Mouse (Mus musculus) MEL (cell line): ENCODE measurements around the gene Ppp1r8.

ENCODE experiments used
- CTCF ChIP-seq, 3 experiments: IDR thresholded peaks in 2 of 3; conservative IDR thresholded peaks in 1 of 3; 2 replicates each; pipeline ENCODE4 v1.5.1; 2011 to 2012; ENCODE audit warnings: low read length in 3 of 3, low read depth in 2 of 3, mild to moderate bottlenecking in 2 of 3, improper control_type of control experiment in 1 of 3, inconsistent platforms in 1 of 3, mixed read lengths in 1 of 3, moderate library complexity in 1 of 3; ENCODE audit not compliant: control insufficient read depth in 1 of 3, insufficient read depth in 1 of 3, poor library complexity in 1 of 3, severe bottlenecking in 1 of 3
- E2F4 ChIP-seq: IDR thresholded peaks from 2 replicates; pipeline ENCODE4 v1.6.1; 2011; ENCODE audit warnings: low read depth, low read length, improper control_type of control experiment, borderline replicate concordance
- EP300 ChIP-seq, 2 experiments: IDR thresholded peaks; 2 replicates each; pipeline ENCODE4 v1.6.1; 2011; ENCODE audit warnings: improper control_type of control experiment in 2 of 2, low read length in 2 of 2, low read depth in 1 of 2, mild to moderate bottlenecking in 1 of 2
- ETS1 ChIP-seq: IDR thresholded peaks from 2 replicates; pipeline ENCODE4 v1.6.1; 2012; ENCODE audit warnings: low read depth, mild to moderate bottlenecking, inconsistent platforms, low read length, improper control_type of control experiment, moderate library complexity
- GATA1 ChIP-seq: IDR thresholded peaks from 2 replicates; pipeline ENCODE4 v1.6.1; 2011; ENCODE audit warnings: low read depth, low read length, improper control_type of control experiment
- HCFC1 ChIP-seq: IDR thresholded peaks from 2 replicates; pipeline ENCODE4 v1.6.1; 2012; ENCODE audit warnings: low read depth, mild to moderate bottlenecking, inconsistent platforms, low read length, improper control_type of control experiment, moderate library complexity
- KAT2A ChIP-seq: conservative IDR thresholded peaks from 2 replicates; pipeline ENCODE4 v1.6.1; 2012; ENCODE audit warnings: low read depth, low read length, improper control_type of control experiment, inconsistent platforms
- NRF1 ChIP-seq: IDR thresholded peaks from 2 replicates; pipeline ENCODE4 v1.6.1; 2014; ENCODE audit warnings: low read depth, mild to moderate bottlenecking, inconsistent platforms, low read length, improper control_type of control experiment, moderate library complexity; ENCODE audit not compliant: poor library complexity, insufficient read depth, severe bottlenecking
- POLR2A ChIP-seq, 2 experiments: IDR thresholded peaks; 2 replicates each; pipeline ENCODE4 v1.6.1; 2011 to 2012; ENCODE audit warnings: low read length in 2 of 2, mild to moderate bottlenecking in 2 of 2, control low read depth in 1 of 2, improper control_type of control experiment in 1 of 2, low read depth in 1 of 2, moderate library complexity in 1 of 2; ENCODE audit not compliant: control insufficient read depth in 1 of 2, insufficient read depth in 1 of 2, poor library complexity in 1 of 2
- SIN3A ChIP-seq: IDR thresholded peaks from 2 replicates; pipeline ENCODE4 v1.6.1; 2012; ENCODE audit warnings: low read length, improper control_type of control experiment, inconsistent platforms
- TAL1 ChIP-seq: IDR thresholded peaks from 2 replicates; pipeline ENCODE4 v1.6.1; 2012; ENCODE audit warnings: mild to moderate bottlenecking, inconsistent platforms, low read length, moderate library complexity, mixed read lengths

DNA sequence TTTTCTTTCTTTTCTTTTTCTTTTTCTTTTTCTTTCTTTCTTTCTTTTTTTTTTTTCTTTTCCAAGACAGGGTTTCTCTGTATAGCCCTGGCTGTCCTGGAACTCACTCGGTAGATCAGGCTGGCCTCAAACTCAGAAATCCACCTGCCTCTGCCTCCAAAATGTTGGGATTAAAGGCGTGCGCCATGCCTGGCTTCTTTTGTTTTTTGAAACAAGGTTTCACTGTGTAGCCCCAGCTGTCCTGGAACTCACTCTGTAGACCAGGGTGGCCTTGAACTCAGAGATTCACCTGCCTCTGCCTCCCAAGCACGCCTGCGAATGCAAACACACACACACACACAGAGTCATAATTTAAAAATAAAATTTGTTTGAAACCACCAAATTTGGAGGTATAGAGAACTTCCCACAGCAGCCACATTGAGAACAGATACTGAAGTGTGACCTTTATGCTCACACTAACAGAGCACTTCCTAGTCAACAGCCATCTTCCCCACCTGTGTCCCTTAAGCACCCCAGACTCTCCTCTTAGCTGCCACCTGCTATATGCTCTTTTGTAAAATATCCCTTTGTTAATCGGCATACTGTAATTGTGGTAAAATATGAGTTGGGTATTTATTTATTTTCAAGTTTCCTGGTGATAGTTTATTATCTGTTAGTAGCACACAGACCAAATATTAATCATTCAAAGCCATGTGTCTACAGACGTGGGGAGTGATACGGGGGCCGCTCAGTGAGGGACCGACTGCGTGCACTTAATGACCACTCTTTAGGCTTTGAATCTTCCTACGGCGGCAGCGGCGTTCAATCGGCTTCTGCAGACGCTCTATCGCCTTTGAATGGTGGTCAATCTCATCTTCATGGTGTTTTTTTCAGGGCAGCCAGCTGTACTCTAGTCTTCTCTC, 41.5 kb downstream of the Ppp1r8 start:
- TF ChIP-seq KAT2A: no peak
- TF ChIP-seq POLR2A (IDR thresholded peaks at IDR 0.05; ENCODE audit: control insufficient read depth in 1 of 2, insufficient read depth in 1 of 2, low read depth in 1 of 2, low read length in 2 of 2, poor library complexity in 1 of 2): no peak
- no peak for TF ChIP-seq NRF1
- TF ChIP-seq CTCF (IDR thresholded peaks at IDR 0.05 in 2 of 3, conservative IDR thresholded peaks at IDR 0.05 in 1 of 3; ENCODE audit: control insufficient read depth in 1 of 3, insufficient read depth in 1 of 3, low read depth in 2 of 3, low read length in 3 of 3, poor library complexity in 1 of 3, severe bottlenecking in 1 of 3): no peak
- TF ChIP-seq EP300 (IDR thresholded peaks at IDR 0.05; ENCODE audit: low read depth in 1 of 2, low read length in 2 of 2): peak; percentile 51 to 81; a peak in 3 of 4 replicates
- peak; percentile 70 for TF ChIP-seq GATA1
- 0 out of 2 replicates have a peak, but pooled peaks have one; percentile 49 for TF ChIP-seq ETS1
- TF ChIP-seq SIN3A: peak; percentile 60
- TF ChIP-seq TAL1: peak; percentile 80
- no peak for TF ChIP-seq E2F4
- TF ChIP-seq HCFC1: no peak
